ENCODE assay signal across 22 mouse cellular contexts in genomic region chr4:156100501-156100900, GRCm38 (mm10). TPM values are rescaled to one million over a fixed set of nuclear protein-coding genes. Genes with fewer than 3 reads are reported as not detected.
A peak's percentile ranks its signal among the peaks of the same experiment; 100 is the strongest.
DNase-seq lines count a peak whose midpoint lies in the region; ATAC-seq and TF ChIP-seq lines count a peak whose summit lies in the region.
"Had no signal": no experiment of that assay in that cellular context is flagged by ENCODE, and none has a peak within 500 bp of the region (broad histone marks: within the 10 kb centered on the region; RNA-seq: fewer than 3 reads in every experiment).

No protein-coding gene starts in this region.

- H3K4me3 ChIP-seq in liver, adult 2 months (ENCODE audit: insufficient read depth, low read depth, low read length) = no peak overlapping the region
- H3K4me3 ChIP-seq in intestine, embryonic 15.5 days (replicated peaks) = no peak overlapping the region
- no peak overlapping the region for H3K4me3 ChIP-seq in stomach, embryonic 14.5 days (ENCODE audit: low read depth, low read length)
- H3K4me3 ChIP-seq: embryonic facial prominence, embryonic 12.5 days; forebrain, embryonic 15.5 days; heart, embryonic 13.5 days; hindbrain, embryonic 12.5 days had no signal

- H3K36me3 ChIP-seq in liver, adult 2 months (ENCODE audit: control insufficient read depth, insufficient read depth, low read length) = no peaks in the 10 kb centered on the region
- no peaks in the 10 kb centered on the region for H3K36me3 ChIP-seq in intestine, embryonic 15.5 days
- H3K36me3 ChIP-seq in stomach, embryonic 14.5 days (ENCODE audit: control insufficient read depth, insufficient read depth, low read length) = no peaks in the 10 kb centered on the region
- H3K36me3 ChIP-seq: embryonic facial prominence, embryonic 12.5 days; forebrain, embryonic 15.5 days; G1E; heart, embryonic 13.5 days; hindbrain, embryonic 12.5 days had no signal

- H3K4me2 ChIP-seq in intestine, embryonic 15.5 days (replicated peaks) = 0 out of 2 replicates have a peak overlapping the region, but pooled peaks have one; percentile 14
- H3K4me2 ChIP-seq in stomach, embryonic 14.5 days (replicated peaks; ENCODE audit: low read depth, low read length) = no peak overlapping the region
- H3K4me2 ChIP-seq: embryonic facial prominence, embryonic 12.5 days; forebrain, embryonic 15.5 days; heart, embryonic 13.5 days; hindbrain, embryonic 12.5 days had no signal

- DNase-seq in liver, adult 2 months (ENCODE audit: extremely low read depth, low read depth, low spot score) = peak; percentile 64
- no peak for DNase-seq in liver
- DNase-seq in yolk sac, embryonic 10.5 days (ENCODE audit: low spot score) = peak; percentile 55
- DNase-seq in thymus, postnatal 4 days = no peak
- DNase-seq in adrenal gland, postnatal 36 days = no peak
- DNase-seq: adrenal gland, postnatal 14 days; B cell, adult 2 months; cerebellum, adult 18-20 months; cerebellum, adult 9-11 months; gastrocnemius, postnatal 36 days; heart, adult 11 months; heart, postnatal 4 days had no signal

- peak; percentile 83 for ATAC-seq in intestine, embryonic 15.5 days
- 0 out of 2 replicates have a peak, but pooled peaks have one; percentile 46 for ATAC-seq in stomach, embryonic 14.5 days (ENCODE audit: insufficient number of reproducible peaks, insufficient read depth, low FRiP score, low read depth)
- ATAC-seq: CD4-positive, CD25-positive, alpha-beta regulatory T cell, adult 4 months; forebrain, embryonic 15.5 days had no signal

- H3K9ac ChIP-seq in liver, adult 2 months (ENCODE audit: low read depth, low read length) = no peak overlapping the region
- H3K9ac ChIP-seq in intestine, embryonic 15.5 days = no peak overlapping the region
- no peak overlapping the region for H3K9ac ChIP-seq in stomach, embryonic 14.5 days (replicated peaks; ENCODE audit: low read depth, low read length)
- H3K9ac ChIP-seq: embryonic facial prominence, embryonic 12.5 days; forebrain, embryonic 15.5 days; heart, embryonic 13.5 days; hindbrain, embryonic 12.5 days had no signal

- no peak for TF ChIP-seq CTCF in liver, adult 2 months (IDR thresholded peaks at IDR 0.05; ENCODE audit: low read depth, low read length)

- H3K27ac ChIP-seq in liver, adult 2 months (replicated peaks; ENCODE audit: insufficient read depth, low read depth, low read length) = no peak overlapping the region
- H3K27ac ChIP-seq in intestine, embryonic 15.5 days = peak overlapping the region; percentile 75
- H3K27ac ChIP-seq in stomach, embryonic 14.5 days (ENCODE audit: low read length) = peak overlapping the region; percentile 13; the same call in 1 of the 2 replicates
- H3K27ac ChIP-seq: embryonic facial prominence, embryonic 12.5 days; forebrain, embryonic 15.5 days; heart, embryonic 13.5 days; hindbrain, embryonic 12.5 days had no signal

- H3K27me3 ChIP-seq in liver, adult 2 months (ENCODE audit: control insufficient read depth, insufficient read depth, low read length) = no peaks in the 10 kb centered on the region
- H3K27me3 ChIP-seq in intestine, embryonic 15.5 days (replicated peaks) = no peaks in the 10 kb centered on the region
- no peaks in the 10 kb centered on the region for H3K27me3 ChIP-seq in stomach, embryonic 14.5 days (ENCODE audit: control insufficient read depth, insufficient read depth, low read length)
- H3K27me3 ChIP-seq: embryonic facial prominence, embryonic 12.5 days; forebrain, embryonic 15.5 days; hindbrain, embryonic 12.5 days had no signal

- WGBS in liver, adult 2 months = 41% methylated on average over 5 of the region's 5 CpGs
- WGBS in intestine, embryonic 15.5 days = 52% methylated on average over 5 of the region's 5 CpGs
- 68% methylated on average over 5 of the region's 5 CpGs for WGBS in stomach, embryonic 14.5 days

- H3K4me1 ChIP-seq in liver, adult 2 months (ENCODE audit: control insufficient read depth, insufficient read depth, low read length) = peaks cover 5% of the 10 kb centered on the region
- no peaks in the 10 kb centered on the region for H3K4me1 ChIP-seq in intestine, embryonic 15.5 days (replicated peaks)
- no peaks in the 10 kb centered on the region for H3K4me1 ChIP-seq in stomach, embryonic 14.5 days (ENCODE audit: control insufficient read depth, insufficient read depth, low read length)
- H3K4me1 ChIP-seq: embryonic facial prominence, embryonic 12.5 days; forebrain, embryonic 15.5 days; hindbrain, embryonic 12.5 days had no signal

- TF ChIP-seq POLR2A in liver, adult 2 months (IDR thresholded peaks at IDR 0.05; ENCODE audit: extremely low read depth, insufficient read depth, low read length) = no peak

- H3K79me2 ChIP-seq in liver, adult 2 months (ENCODE audit: control insufficient read depth, insufficient read depth, low read length) = no peaks in the 10 kb centered on the region

- no peaks in the 10 kb centered on the region for H3K9me3 ChIP-seq in intestine, embryonic 15.5 days
- H3K9me3 ChIP-seq in stomach, embryonic 14.5 days (ENCODE audit: control insufficient read depth, low read depth, low read length) = no peaks in the 10 kb centered on the region
- H3K9me3 ChIP-seq: embryonic facial prominence, embryonic 12.5 days; forebrain, embryonic 15.5 days; G1E; heart, embryonic 13.5 days; hindbrain, embryonic 12.5 days had no signal

RNA-seq across cellular contexts. Expression of gene 9430015G10Rik, which starts 9.3 kb away (rescaled TPM):
- total RNA-seq in liver, adult 2 months (2014; rRNA removed) = 3.8 and 4.5 TPM in 2 replicates
- 3.7 and 9.1 TPM in 2 replicates for polyA plus RNA-seq in liver, adult 2 months (2012; rRNA removed)
- polyA plus RNA-seq in intestine, embryonic 15.5 days (2015; fragmentation: Nextera tagmentation; extraction: Ambion mirVana) = 22.2 and 22.8 TPM in 2 replicates
- polyA plus RNA-seq in stomach, embryonic 14.5 days (2014; fragmentation: Nextera tagmentation; extraction: Ambion mirVana) = 35.9 and 38.4 TPM in 2 replicates
- total RNA-seq in adrenal gland, postnatal 36 days (2021) = 10 to 100 TPM; 10.4 to 11.5 TPM

RNA-seq across cellular contexts. Expression of gene Rnf223, which starts 29.8 kb away (rescaled TPM):
- total RNA-seq in liver, adult 2 months (2014; rRNA removed) = not detected in 2 replicates
- polyA plus RNA-seq in liver, adult 2 months (2012; rRNA removed) = 0.17 TPM in 1 of 2 replicates, not detected in the other
- polyA plus RNA-seq in intestine, embryonic 15.5 days (2015; fragmentation: Nextera tagmentation; extraction: Ambion mirVana) = 0.06 and 0.18 TPM in 2 replicates
- polyA plus RNA-seq in stomach, embryonic 14.5 days (2014; fragmentation: Nextera tagmentation; extraction: Ambion mirVana) = 0.19 and 0.45 TPM in 2 replicates
- under 1 TPM in 1 of 2 experiments, not detected in 1; 0.10 TPM for total RNA-seq in adrenal gland, postnatal 36 days (2021)
- total RNA-seq: adrenal gland, postnatal 14 days; gastrocnemius, adult 8-10 months; gastrocnemius, postnatal 36 days had no signal
- polyA plus RNA-seq: CD4-positive, CD25-positive, alpha-beta regulatory T cell, adult 4 months; heart, postnatal 0 days had no signal

RNA-seq across cellular contexts. Expression of gene Ttll10, which starts 41.3 kb away (rescaled TPM):
- 0.37 TPM in 1 of 2 replicates, not detected in the other for total RNA-seq in liver, adult 2 months (2014; rRNA removed)
- polyA plus RNA-seq in liver, adult 2 months (2012; rRNA removed) = 0.11 and 0.12 TPM in 2 replicates
- polyA plus RNA-seq in intestine, embryonic 15.5 days (2015; fragmentation: Nextera tagmentation; extraction: Ambion mirVana) = 3.1 and 3.9 TPM in 2 replicates
- 6.0 and 6.2 TPM in 2 replicates for polyA plus RNA-seq in stomach, embryonic 14.5 days (2014; fragmentation: Nextera tagmentation; extraction: Ambion mirVana)
- under 1 TPM in 1 of 2 experiments, not detected in 1; 0.16 TPM for total RNA-seq in adrenal gland, postnatal 36 days (2021)
- total RNA-seq: gastrocnemius, adult 8-10 months; gastrocnemius, postnatal 36 days had no signal
- polyA plus RNA-seq: forebrain, embryonic 15.5 days; G1E; heart, postnatal 0 days had no signal

Comparison
In these comparisons a context has a peak if more than half of its experiments do, and no peak if none do; other contexts are left out.
1. DNase-seq: peak in liver, adult 2 months (single experiment) and yolk sac, embryonic 10.5 days (single experiment); none in liver (single experiment), thymus, postnatal 4 days (single experiment) and adrenal gland, postnatal 36 days (0 of 2).